Mouse (Mus musculus) adipose tissue, adult 10 weeks (tissue): Measurements from ENCODE around the gene Ccdc86. TPM values are rescaled to one million over a fixed set of nuclear protein-coding genes. Genes with fewer than 3 reads are reported as not detected.

Experiments used
- polyA plus RNA-seq: library from polyadenylated mRNA; stranded (reverse); fragments of 350-450 nt; fragmentation: Illumina TruSeq; extraction: RNeasy Lipid Tissue Mini Kit (QIAGEN cat#74804); gene quantifications from one replicate; pipeline ENCODE4 v1.2.3, GENCODE M21; 2014; ENCODE audit warnings: low read depth, low replicate concordance

The Ccdc86 gene
- polyA plus RNA-seq = 8.0 TPM

DNA sequence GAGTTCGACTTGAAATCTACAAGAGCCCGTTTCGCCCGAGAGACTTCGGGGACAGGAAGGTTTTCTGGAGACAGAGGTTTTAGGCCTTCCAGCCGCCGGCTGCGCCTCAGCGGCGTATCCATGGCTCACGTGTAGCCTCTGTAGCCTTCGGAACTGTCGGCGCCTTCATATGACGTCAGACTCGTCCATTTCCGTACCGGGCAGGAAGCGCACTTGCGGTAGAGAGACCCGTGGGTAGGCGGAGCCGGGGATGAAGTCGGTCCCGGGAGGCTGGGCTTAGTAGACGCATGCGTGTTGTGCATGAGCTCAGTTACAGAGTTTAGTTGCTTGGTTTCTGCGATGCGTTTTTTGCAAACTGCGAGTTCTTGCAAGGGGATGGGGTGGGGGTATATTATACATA, at the start of gene Ccdc86:
Ccdc86 (minus strand) TSS at position 155 of the 400 bp plus-strand sequence.

DNA sequence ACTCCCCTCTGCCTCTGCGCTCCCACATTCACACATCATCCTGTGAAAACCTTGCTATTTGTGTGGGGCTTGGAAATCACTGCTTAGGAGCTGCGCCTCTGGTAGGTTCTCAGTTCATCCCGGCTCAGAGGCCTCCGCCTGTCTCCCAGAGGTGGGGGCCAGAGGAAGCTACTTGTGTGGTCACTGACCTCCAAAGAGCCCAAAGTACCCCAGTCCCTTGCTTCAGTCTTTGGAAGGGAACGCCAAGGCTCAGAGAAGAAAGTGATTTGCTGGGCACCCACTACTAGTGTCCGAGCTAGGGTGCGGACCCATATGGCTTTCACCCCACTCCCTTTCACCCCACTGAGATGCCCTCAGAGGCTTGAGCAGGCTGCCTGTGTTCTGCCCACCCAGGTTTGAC, 44.1 kb upstream of the Ccdc86 start, which contains the start of gene Ms4a15:
Ms4a15 (minus strand) TSS at position 101 of the 400 bp plus-strand sequence.

DNA sequence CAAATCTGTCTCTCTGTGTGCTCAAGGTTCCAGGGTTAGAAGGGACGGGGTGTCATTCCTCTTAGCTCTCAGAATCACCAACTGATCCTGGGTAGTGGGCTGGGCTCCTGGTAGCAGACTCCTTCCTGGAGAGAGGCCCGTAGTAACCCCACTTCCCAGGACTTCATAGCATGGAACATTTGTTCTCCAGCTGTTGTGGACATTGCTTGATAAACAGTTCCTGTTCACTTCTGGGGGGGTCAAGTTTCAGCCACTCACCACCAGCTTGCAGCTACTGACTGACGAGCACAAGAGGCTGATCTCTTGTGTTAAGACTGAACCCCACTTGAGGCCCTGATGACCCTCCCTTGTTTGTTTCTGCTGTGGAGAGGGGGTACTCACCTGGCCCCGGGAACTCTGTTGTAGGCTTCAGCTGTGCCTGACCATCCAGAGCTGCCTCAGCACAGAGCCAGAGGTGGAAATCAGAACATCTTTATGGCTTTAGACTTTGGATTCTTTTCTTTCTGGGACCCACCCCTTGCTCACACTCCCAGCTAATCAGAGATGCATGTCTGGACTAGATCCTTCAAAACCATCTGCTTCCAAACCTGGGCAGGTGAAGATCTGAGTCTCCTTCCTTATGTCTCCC, 25.3 kb upstream of the Ccdc86 start, which contains the start of gene Ms4a10:
Ms4a10 (minus strand) TSS at position 433 of the 628 bp plus-strand sequence.

DNA sequence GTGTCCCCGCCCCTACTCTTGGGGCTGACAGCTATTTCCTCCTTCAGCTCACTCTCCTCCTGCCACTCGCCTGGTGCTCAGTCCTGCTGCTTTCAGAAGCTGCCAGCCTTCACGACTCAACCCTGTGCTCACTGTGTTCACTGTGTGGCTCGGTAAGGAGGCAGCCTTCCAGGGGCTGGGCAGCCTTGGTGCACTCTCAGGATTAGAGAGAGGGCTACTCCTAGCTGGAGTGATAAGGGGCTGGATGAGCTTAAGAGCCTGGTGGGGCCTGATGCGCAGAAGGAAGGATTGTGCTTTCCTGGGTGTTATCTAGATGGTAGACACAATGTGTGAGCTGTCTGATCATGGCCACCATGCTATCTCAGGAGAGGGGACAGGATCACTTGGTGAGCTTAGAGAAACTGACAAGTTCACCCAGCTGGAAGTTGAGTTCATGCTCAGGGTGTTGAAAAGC, 11.9 kb downstream of the Ccdc86 start, which contains the start of gene Ptgdr2:
Ptgdr2 (plus strand) TSS at position 51 of the 454 bp plus-strand sequence.

DNA sequence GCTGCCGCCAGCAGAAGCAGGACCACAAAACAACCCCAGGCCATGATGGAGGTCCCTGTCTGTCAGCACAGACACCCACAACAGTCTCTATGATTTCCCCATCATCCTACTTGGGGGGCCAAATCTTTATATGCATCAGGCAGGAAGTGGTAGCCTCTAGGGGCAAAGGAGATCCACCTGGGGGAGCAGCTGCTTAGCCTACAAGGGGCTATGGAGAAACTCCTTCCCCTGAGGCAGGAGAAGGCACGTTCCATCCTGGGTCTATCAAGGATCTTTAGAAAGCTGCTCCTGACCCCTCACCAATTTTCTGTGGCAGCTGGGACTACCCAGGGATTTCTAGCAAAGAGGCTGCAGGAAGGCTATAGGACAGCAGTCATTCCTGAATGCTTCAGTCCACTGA, 28.5 kb downstream of the Ccdc86 start, which contains the start of gene Zp1:
Zp1 (minus strand) TSS at position 101 of the 400 bp plus-strand sequence.

DNA sequence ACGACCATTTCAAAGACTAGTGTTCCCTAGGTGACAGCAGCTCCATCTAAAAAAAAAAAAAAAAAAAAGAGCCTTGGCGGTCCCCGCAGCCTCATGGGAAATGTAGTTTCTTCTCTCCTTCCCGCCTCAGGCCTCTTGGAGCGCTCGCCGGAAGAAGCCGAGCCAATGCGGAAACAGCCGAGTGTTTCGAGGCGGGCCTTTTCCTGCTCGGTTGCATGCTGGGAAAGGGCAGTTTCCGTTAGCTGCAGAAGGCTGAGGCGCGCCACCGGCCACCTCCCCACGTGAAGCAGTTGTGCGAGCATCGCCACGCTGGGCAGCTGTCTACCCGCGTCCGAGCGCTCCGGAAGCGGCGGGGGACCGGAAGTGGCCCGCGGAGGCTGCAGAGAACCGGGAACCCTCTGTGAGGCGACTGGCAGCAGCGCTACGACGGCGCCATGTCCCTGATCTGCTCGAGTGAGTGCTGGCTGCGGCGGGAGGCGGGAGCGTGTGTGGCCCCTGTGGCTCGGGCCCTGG, 54.0 kb downstream of the Ccdc86 start, which contains the start of gene Prpf19:
Prpf19 (plus strand) TSS at position 216 of the 513 bp plus-strand sequence.

Other genes with a start within 250 kb of the Ccdc86 start
- gene Cd5, start 210.3 kb downstream of the Ccdc86 start, polyA plus RNA-seq = 0.87 TPM
- gene Cd6, start 119.2 kb downstream of the Ccdc86 start, polyA plus RNA-seq = 0.94 TPM
- 3.3 TPM for gene Slc15a3, start 109.5 kb downstream of the Ccdc86 start, polyA plus RNA-seq
- 7.4 TPM for gene Tmem132a, start 79.3 kb downstream of the Ccdc86 start, polyA plus RNA-seq
- 79.0 TPM for gene Tmem109, start 67.3 kb downstream of the Ccdc86 start, polyA plus RNA-seq
- 94.9 TPM for gene Prpf19, start 54.0 kb downstream of the Ccdc86 start, polyA plus RNA-seq
- gene Zp1, start 28.6 kb downstream of the Ccdc86 start, polyA plus RNA-seq = not detected
- gene Ptgdr2, start 12.1 kb downstream of the Ccdc86 start, polyA plus RNA-seq = not detected
- not detected for gene Ms4a10, start 25.4 kb upstream of the Ccdc86 start, polyA plus RNA-seq
- gene Ms4a15, start 44.0 kb upstream of the Ccdc86 start, polyA plus RNA-seq = not detected
- not detected for gene Ms4a18, start 68.8 kb upstream of the Ccdc86 start, polyA plus RNA-seq
- gene Ms4a8a, start 131.8 kb upstream of the Ccdc86 start, polyA plus RNA-seq = 5.2 TPM
- gene 1700017D01Rik, start 181.6 kb upstream of the Ccdc86 start, polyA plus RNA-seq = 4.1 TPM
- 3.5 TPM for gene 1700025F22Rik, start 216.1 kb upstream of the Ccdc86 start, polyA plus RNA-seq
- gene Ms4a13, start 247.5 kb upstream of the Ccdc86 start, polyA plus RNA-seq = 2.7 TPM